Mouse (Mus musculus) left cerebral cortex, postnatal 4 days (tissue): Measurements from ENCODE around the gene Pisd. TPM values are rescaled to one million over a fixed set of nuclear protein-coding genes. Genes with fewer than 3 reads are reported as not detected.
A peak's percentile ranks its signal among the peaks of the same experiment; 100 is the strongest.
"Not testable (repeated sequence)": the region's sequence is repeated elsewhere in the genome, so short reads cannot be mapped to it uniquely, and the experiment has no call there.

ENCODE experiments used
- DNase-seq: peaks from one replicate; pipeline ENCODE4 v3.0.0-alpha.2; 2022
- intact Hi-C: fragments of 180-260 bp; cut with DNase I; formaldehyde crosslinking; loops from one replicate; pipeline ENCODE4 v1.15.1; 2025
- total RNA-seq, 2 experiments: library from RNA; stranded (reverse); gene quantifications; 2 replicates each; pipeline ENCODE4 v1.2.3; 2021

The Pisd gene
- total RNA-seq, 2 experiments from 2014 or later: 45.6 to 49.8 TPM

- intact Hi-C loops: no loop called here
- DNase-seq: peak; percentile 26
Observed at GRCm38 (mm10) chr5:32747650-32748375, 37.6 kb downstream of the Pisd start.

GRCm38 (mm10) chr5:32745705-32746655, 39.5 kb downstream of the Pisd start:
- DNase-seq: peak; percentile 46
- intact Hi-C loops: no loop called here

DNA sequence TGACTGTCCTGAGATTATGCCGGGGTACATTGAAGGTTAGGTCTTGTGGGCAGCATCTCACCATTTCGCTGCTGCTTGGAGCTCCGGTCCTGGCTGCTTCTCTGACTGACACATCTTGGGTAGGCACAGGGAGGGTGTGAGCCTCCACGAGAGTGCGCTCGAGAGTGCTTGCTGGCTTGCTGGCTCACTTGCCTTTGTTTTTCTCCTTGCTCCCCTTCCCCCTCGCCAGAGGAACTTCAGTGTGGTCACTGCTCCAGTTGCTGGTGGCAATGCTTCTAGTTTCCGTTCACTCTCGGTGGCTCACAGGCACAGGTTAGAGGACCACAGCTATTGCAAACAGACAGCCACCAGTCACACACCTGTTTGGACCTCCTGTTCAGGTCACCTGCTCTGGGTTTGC, 43.3 kb downstream of the Pisd start:
- intact Hi-C loops: no loop called here
- DNase-seq: peak; percentile 65

- DNase-seq, intact Hi-C loops: not testable (repeated sequence)
Observed at GRCm38 (mm10) chr5:32741377-32741776, 44.1 kb downstream of the Pisd start.

GRCm38 (mm10) chr5:32740850-32741249, 44.6 kb downstream of the Pisd start:
- intact Hi-C loops, DNase-seq: not testable (repeated sequence)

- intact Hi-C loops: no loop called here
Observed at GRCm38 (mm10) chr5:32740138-32740537, 45.3 kb downstream of the Pisd start.

DNA sequence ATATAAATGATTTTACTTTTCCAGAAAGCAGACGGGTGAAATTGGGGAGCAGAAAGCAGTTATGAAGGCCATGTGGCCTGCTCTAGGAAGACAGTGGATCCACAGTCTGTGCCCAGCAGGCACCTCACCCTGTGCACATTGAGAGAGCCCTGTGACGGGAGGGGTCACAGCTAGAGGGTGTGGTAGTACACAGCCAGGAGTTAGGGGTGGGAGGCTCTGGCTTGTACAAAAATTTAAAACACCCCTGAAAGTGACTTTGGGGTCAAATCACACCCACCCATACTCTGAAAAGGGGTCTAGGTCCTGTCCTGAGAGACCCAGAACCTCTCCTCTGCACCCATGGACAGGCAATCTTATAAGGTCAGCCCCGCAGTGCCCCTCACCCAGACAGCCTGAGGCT, 48.7 kb downstream of the Pisd start:
- DNase-seq, intact Hi-C loops: not testable (repeated sequence)

More at GRCm38 (mm10) chr5:32740138-32740537, 45.3 kb downstream of the Pisd start:
- DNase-seq: no peak

DNA sequence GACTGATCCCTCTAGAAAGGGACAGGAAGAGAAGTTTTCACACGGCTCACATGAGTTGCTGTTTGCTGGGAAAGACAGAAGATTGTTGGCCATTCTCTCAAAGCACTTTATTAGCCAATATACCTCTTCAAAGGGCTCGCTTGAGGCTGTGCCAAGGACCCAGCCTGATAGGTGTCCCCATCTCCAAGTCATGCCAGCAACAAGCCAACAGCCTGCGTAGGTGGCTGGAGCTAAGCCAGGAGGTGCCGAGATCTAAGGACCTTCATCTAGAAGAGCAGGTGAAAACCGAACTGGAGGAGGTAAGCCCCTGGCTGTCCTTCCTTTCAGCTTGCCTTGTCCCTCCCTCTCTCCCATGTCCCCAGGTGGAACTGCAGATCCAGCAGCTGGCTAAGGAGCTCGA, 49.7 kb downstream of the Pisd start:
- intact Hi-C loops: no loop called here
- DNase-seq: no peak

DNA sequence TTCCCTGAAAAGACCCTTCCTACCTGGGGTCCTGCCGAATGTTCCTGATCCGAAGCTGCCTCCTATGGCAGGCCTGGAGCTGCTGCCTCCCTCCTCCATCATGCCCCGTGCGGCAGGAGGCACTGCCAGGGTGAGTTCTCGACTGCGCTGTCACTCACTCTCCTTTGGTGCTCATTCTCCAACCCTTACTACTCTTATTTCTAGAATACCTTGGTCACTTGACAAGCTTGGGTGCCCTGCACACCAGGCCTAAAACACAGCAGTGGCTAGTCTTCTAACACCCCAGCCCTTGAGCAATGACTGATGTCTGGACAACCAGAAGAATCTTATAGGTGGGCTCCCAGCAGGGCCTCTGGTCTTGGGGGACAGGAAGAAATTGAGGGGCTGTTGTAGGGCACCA, 51.6 kb downstream of the Pisd start:
- DNase-seq, intact Hi-C loops: not testable (repeated sequence)

DNA sequence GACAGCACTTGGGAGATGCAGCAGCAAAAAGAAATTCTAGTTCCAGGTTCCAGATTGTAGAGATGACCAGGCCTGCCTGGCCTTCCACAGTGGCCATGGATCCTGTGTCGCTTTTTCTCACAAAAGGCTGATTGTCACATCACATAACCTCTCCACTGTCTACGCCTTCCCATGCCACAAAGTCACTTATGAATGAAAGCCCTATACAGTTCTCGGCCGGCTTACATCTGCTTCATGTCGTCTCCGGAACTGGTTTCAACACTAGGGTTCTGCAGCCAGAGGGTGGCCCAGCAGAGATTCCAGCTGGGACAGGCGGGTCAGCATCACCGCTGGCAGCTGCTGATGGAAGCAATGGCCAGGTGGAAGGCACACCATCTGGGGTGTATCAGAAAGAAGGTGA, 56.6 kb downstream of the Pisd start:
- intact Hi-C loops: no loop called here
- no peak for DNase-seq

- intact Hi-C loops: no loop called here
- no peak for DNase-seq
Observed at GRCm38 (mm10) chr5:32728300-32728699, 57.1 kb downstream of the Pisd start.

GRCm38 (mm10) chr5:32725397-32725796, 60.0 kb downstream of the Pisd start:
- intact Hi-C loops, DNase-seq: not testable (repeated sequence)

DNA sequence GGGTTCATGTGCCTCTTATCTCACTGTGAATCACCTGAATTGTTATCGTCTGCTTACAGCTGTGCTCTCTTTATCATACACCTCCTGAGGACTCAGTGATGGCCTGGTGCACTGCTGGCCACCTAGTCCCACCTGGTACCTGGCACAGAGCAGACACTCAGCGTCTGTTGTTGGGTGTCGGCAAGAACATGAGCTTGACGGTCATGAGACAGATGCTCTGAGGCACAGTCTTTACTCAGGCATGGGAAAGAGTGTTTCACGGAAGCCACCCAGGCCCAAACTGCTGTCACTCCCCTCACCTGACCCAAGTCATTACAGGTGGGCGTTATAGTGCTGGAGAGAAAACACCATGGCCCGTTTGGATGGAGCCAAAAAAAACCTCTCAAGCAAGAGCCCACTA, 61.5 kb downstream of the Pisd start:
- no peak for DNase-seq
- intact Hi-C loops: no loop called here

DNA sequence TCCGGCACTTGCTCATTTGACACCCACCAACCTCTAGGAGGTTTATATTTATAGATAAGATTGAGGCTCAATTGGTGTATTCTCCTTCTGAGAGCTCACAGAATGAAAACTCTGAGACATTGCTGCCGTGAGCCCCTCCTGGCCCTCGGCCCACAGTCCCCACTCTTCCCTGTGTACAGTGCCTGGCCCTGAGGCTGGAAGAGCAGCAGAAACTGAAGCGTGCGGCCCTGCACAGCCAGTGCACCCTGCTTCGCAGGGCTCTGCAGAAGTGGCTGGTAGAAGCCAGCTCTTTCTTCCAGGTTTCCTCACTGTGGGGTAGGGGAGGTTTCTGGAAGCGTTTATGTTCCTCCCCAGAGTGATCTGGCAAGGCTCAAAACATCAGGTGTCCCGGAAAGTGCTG, 62.7 kb downstream of the Pisd start:
- DNase-seq, intact Hi-C loops: not testable (repeated sequence)

GRCm38 (mm10) chr5:32722263-32722662, 63.2 kb downstream of the Pisd start:
- DNase-seq: no peak
- intact Hi-C loops: no loop called here

- intact Hi-C loops: no loop called here
- no peak for DNase-seq
Observed at GRCm38 (mm10) chr5:32721316-32721715, 64.1 kb downstream of the Pisd start.

- DNase-seq: no peak
- intact Hi-C loops: no loop called here
Observed at GRCm38 (mm10) chr5:32720416-32720815, 65.0 kb downstream of the Pisd start.

- intact Hi-C loops: no loop called here
- no peak for DNase-seq
Observed at GRCm38 (mm10) chr5:32718916-32719315, 66.5 kb downstream of the Pisd start.

DNA sequence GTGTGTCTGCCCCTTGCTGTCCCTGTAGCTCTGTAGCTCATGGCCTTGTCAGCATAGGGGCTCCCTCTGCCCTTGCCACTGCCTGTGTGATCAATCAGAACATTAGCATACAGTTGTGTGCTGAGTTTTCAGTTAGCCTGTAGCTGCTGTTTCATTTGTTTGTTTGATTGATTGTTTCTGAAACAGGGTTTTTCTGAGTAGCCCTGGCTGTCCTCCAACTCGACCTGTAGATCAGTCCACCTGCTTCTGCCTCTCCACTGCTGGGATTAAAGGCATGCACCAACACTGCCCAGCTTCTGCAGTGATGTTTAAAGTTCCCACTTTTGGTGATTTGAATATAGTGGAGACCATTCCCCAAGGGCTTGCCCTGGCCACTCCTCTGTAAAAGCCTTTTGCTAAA, 67.7 kb downstream of the Pisd start:
- intact Hi-C loops: no loop called here
- no peak for DNase-seq

- intact Hi-C loops: no loop called here
- DNase-seq: peak; percentile 88
Observed at GRCm38 (mm10) chr5:32713703-32714467, 71.6 kb downstream of the Pisd start.
